Comparison of ENCODE assay signal across 21 mouse cellular contexts in the genomic region with DNA sequence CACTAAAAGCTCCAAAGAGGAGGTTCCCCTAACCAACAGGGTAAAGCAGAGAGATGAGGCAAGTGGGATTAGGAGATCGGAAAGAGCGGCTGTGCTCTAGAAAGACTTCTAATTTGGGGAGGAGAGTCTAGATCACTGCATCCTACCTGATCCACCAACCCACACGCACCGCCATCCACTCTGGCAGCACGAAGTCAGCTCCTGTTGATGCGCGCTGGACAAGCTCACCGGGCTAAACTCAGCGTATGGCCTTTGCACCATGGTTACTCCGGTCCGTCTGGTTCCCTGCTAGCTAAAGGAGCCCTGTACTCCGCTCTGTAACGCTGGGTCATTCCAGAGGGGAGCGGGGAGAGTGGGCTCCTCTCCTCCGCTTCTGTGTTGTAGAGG. TPM values are rescaled to one million over a fixed set of nuclear protein-coding genes. Genes with fewer than 3 reads are reported as not detected.
DNase-seq lines count a peak whose midpoint lies in the region; ATAC-seq lines count a peak whose summit lies in the region.
"Had no signal": no experiment of that assay in that cellular context is flagged by ENCODE, and none has a peak within 500 bp of the region (broad histone marks: within the 10 kb centered on the region; RNA-seq: fewer than 3 reads in every experiment).

No protein-coding gene starts in this region.

- DNase-seq in hindbrain, embryonic 10.5 days (ENCODE audit: low spot score) = peak; percentile 41
- peak; percentile 35 for DNase-seq in embryo, embryonic 10.5 days (ENCODE audit: low spot score)
- peak; percentile 42 for DNase-seq in limb, embryonic 11.5 days (ENCODE audit: low spot score)
- peak; percentile 20 for DNase-seq in neural tube, embryonic 11.5 days (ENCODE audit: low spot score)
- no peak for DNase-seq in frontal cortex, postnatal 25 days (ENCODE audit: low spot score in 2 of 2)
- DNase-seq in frontal cortex, adult 2 months (ENCODE audit: extremely low spot score in 1 of 2, low spot score in 1 of 2) = no peak
- no peak for DNase-seq in adipocyte (ENCODE audit: low spot score)
- DNase-seq: cerebellum, adult 18-20 months; forebrain, postnatal 0 days; gastrocnemius, postnatal 36 days; kidney, postnatal 14 days; lung, postnatal 4 days; thymus, postnatal 36 days had no signal

- H3K9me3 ChIP-seq in hindbrain, embryonic 10.5 days = no peaks in the 10 kb centered on the region
- H3K9me3 ChIP-seq in hindbrain, embryonic 16.5 days (ENCODE audit: control insufficient read depth, low read length) = no peaks in the 10 kb centered on the region
- no peaks in the 10 kb centered on the region for H3K9me3 ChIP-seq in limb, embryonic 11.5 days (ENCODE audit: control insufficient read depth, low read length)
- H3K9me3 ChIP-seq in neural tube, embryonic 11.5 days (ENCODE audit: control insufficient read depth, low read length) = no peaks in the 10 kb centered on the region
- H3K9me3 ChIP-seq: G1E; heart, embryonic 15.5 days; limb, embryonic 12.5 days had no signal

- peak overlapping the region; percentile 45 for H3K4me3 ChIP-seq in hindbrain, embryonic 10.5 days
- no peak overlapping the region for H3K4me3 ChIP-seq in hindbrain, embryonic 16.5 days (ENCODE audit: low read length)
- H3K4me3 ChIP-seq in limb, embryonic 11.5 days (ENCODE audit: low read depth, low read length) = no peak overlapping the region
- H3K4me3 ChIP-seq in neural tube, embryonic 11.5 days (ENCODE audit: low read depth, low read length) = no peak overlapping the region
- H3K4me3 ChIP-seq: myocyte had no signal

- ATAC-seq in hindbrain, embryonic 16.5 days = no peak
- ATAC-seq in limb, embryonic 11.5 days (ENCODE audit: insufficient number of reproducible peaks, low FRiP score, low TSS enrichment, low read depth) = no peak
- ATAC-seq in neural tube, embryonic 11.5 days (ENCODE audit: insufficient read depth, low FRiP score, low TSS enrichment) = no peak

- H3K36me3 ChIP-seq in hindbrain, embryonic 10.5 days = no peaks in the 10 kb centered on the region
- no peaks in the 10 kb centered on the region for H3K36me3 ChIP-seq in hindbrain, embryonic 16.5 days (ENCODE audit: control insufficient read depth, insufficient read depth, low read length)
- no peaks in the 10 kb centered on the region for H3K36me3 ChIP-seq in limb, embryonic 11.5 days (ENCODE audit: control insufficient read depth, insufficient read depth, low read length)
- no peaks in the 10 kb centered on the region for H3K36me3 ChIP-seq in neural tube, embryonic 11.5 days (ENCODE audit: control insufficient read depth, insufficient read depth, low read length)
- H3K36me3 ChIP-seq: G1E; heart, embryonic 15.5 days; limb, embryonic 12.5 days had no signal

- peaks cover 57% of the 10 kb centered on the region for H3K4me1 ChIP-seq in hindbrain, embryonic 10.5 days (replicated peaks)
- H3K4me1 ChIP-seq in hindbrain, embryonic 16.5 days (ENCODE audit: control insufficient read depth, insufficient read depth, low read depth, low read length) = peaks cover 4% of the 10 kb centered on the region
- H3K4me1 ChIP-seq in limb, embryonic 11.5 days (ENCODE audit: control insufficient read depth, insufficient read depth, low read length) = no peaks in the 10 kb centered on the region
- H3K4me1 ChIP-seq in neural tube, embryonic 11.5 days (ENCODE audit: control insufficient read depth, insufficient read depth, low read length) = peaks cover 5% of the 10 kb centered on the region

- 1% methylated on average over 15 of the region's 15 CpGs for WGBS in hindbrain, embryonic 10.5 days
- WGBS in hindbrain, embryonic 16.5 days = 5% methylated on average over 15 of the region's 15 CpGs
- WGBS in limb, embryonic 11.5 days = 2% methylated on average over 15 of the region's 15 CpGs
- WGBS in neural tube, embryonic 11.5 days = 0% methylated on average over 15 of the region's 15 CpGs

- H3K9ac ChIP-seq in hindbrain, embryonic 16.5 days (ENCODE audit: low read depth, low read length) = no peak overlapping the region
- no peak overlapping the region for H3K9ac ChIP-seq in limb, embryonic 11.5 days (ENCODE audit: low read length)
- H3K9ac ChIP-seq in neural tube, embryonic 11.5 days (ENCODE audit: low read length) = no peak overlapping the region
- H3K9ac ChIP-seq: forebrain, postnatal 0 days; heart, embryonic 15.5 days; limb, embryonic 12.5 days had no signal

- H3K27ac ChIP-seq in hindbrain, embryonic 10.5 days = peak overlapping the region; percentile 87
- H3K27ac ChIP-seq in hindbrain, embryonic 16.5 days (ENCODE audit: low read depth, low read length) = no peak overlapping the region
- no peak overlapping the region for H3K27ac ChIP-seq in limb, embryonic 11.5 days (replicated peaks; ENCODE audit: low read depth, low read length)
- no peak overlapping the region for H3K27ac ChIP-seq in neural tube, embryonic 11.5 days (ENCODE audit: low read depth, low read length)
- H3K27ac ChIP-seq: heart, embryonic 15.5 days; limb, embryonic 12.5 days had no signal

- no peak overlapping the region for H3K4me2 ChIP-seq in hindbrain, embryonic 16.5 days (ENCODE audit: low read length)
- H3K4me2 ChIP-seq in limb, embryonic 11.5 days (ENCODE audit: low read depth, severe bottlenecking) = no peak overlapping the region
- H3K4me2 ChIP-seq in neural tube, embryonic 11.5 days (ENCODE audit: low read depth) = no peak overlapping the region

- H3K27me3 ChIP-seq in hindbrain, embryonic 10.5 days (ENCODE audit: insufficient read depth, poor library complexity, severe bottlenecking) = peaks cover 99% of the 10 kb centered on the region
- peaks cover 61% of the 10 kb centered on the region for H3K27me3 ChIP-seq in hindbrain, embryonic 16.5 days (replicated peaks; ENCODE audit: control insufficient read depth, insufficient read depth, low read length)
- peaks cover 81% of the 10 kb centered on the region for H3K27me3 ChIP-seq in limb, embryonic 11.5 days (ENCODE audit: control insufficient read depth, insufficient read depth, low read length)
- peaks cover 77% of the 10 kb centered on the region for H3K27me3 ChIP-seq in neural tube, embryonic 11.5 days (ENCODE audit: control insufficient read depth, insufficient read depth, low read length)

RNA-seq across cellular contexts. Expression of a gene that starts 6.4 kb away (rescaled TPM):
- 0.50 and 0.88 TPM in 2 replicates for polyA plus RNA-seq in hindbrain, embryonic 10.5 days (2016; fragmentation: Nextera tagmentation; extraction: Ambion mirVana)
- 0.40 and 0.55 TPM in 2 replicates for polyA plus RNA-seq in hindbrain, embryonic 16.5 days (2015; fragmentation: Nextera tagmentation; extraction: Ambion mirVana)
- polyA plus RNA-seq in limb, embryonic 11.5 days (2014; fragmentation: Nextera tagmentation; extraction: Ambion mirVana) = not detected in 2 replicates
- polyA plus RNA-seq in neural tube, embryonic 11.5 days (2014; fragmentation: Nextera tagmentation; extraction: Ambion mirVana) = not detected in 2 replicates
- 0.29 and 0.30 TPM in 2 replicates for polyA plus RNA-seq in frontal cortex, adult 2 months (2012; rRNA removed)
- polyA plus RNA-seq: forebrain, postnatal 0 days; G1E; heart, embryonic 15.5 days; limb, embryonic 12.5 days; liver, embryonic 16.5 days; myocyte; small intestine, adult 2 months; stomach, embryonic 16.5 days had no signal

Comparison
In these comparisons a context has a peak if more than half of its experiments do, and no peak if none do; other contexts are left out.
1. DNase-seq: peak in hindbrain, embryonic 10.5 days (single experiment), embryo, embryonic 10.5 days (single experiment), limb, embryonic 11.5 days (single experiment) and neural tube, embryonic 11.5 days (single experiment); none in frontal cortex, postnatal 25 days (0 of 2), frontal cortex, adult 2 months (0 of 2) and adipocyte (single experiment).